8 mouse cellular contexts compared by ENCODE assay signal in genomic region chr2:25292856-25293255, GRCm38 (mm10). TPM values are rescaled to one million over a fixed set of nuclear protein-coding genes. Genes with fewer than 3 reads are reported as not detected.
A peak's percentile ranks its signal among the peaks of the same experiment; 100 is the strongest.
DNase-seq lines count a peak whose midpoint lies in the region; ATAC-seq and TF ChIP-seq lines count a peak whose summit lies in the region.

No protein-coding gene starts in this region.

- peak overlapping the region; percentile 60 for H3K4me2 ChIP-seq in embryonic facial prominence, embryonic 13.5 days
- H3K4me2 ChIP-seq in limb, embryonic 14.5 days (replicated peaks; ENCODE audit: low read depth, low read length, severe bottlenecking), result peak overlapping the region; percentile 44; the same call in 1 of the 2 replicates
- no peak overlapping the region for H3K4me2 ChIP-seq in neural tube, embryonic 11.5 days (ENCODE audit: low read depth)

- no peak for ATAC-seq in embryonic facial prominence, embryonic 13.5 days (ENCODE audit: insufficient number of reproducible peaks, insufficient read depth, low FRiP score, low TSS enrichment, low read depth)
- peak; percentile 46 to 59; a peak in 3 of 4 replicates for ATAC-seq in hematopoietic stem cell, adult 5-6 weeks (replicated peaks in 1 of 2; ENCODE audit: insufficient read depth in 1 of 2, low FRiP score in 2 of 2, low TSS enrichment in 1 of 2, low read depth in 1 of 2, poor library complexity in 2 of 2, severe bottlenecking in 2 of 2)
- peak; percentile 41; the same call in 1 of the 2 replicates for ATAC-seq in limb, embryonic 14.5 days (ENCODE audit: low FRiP score, low read depth)
- no peak for ATAC-seq in neural tube, embryonic 11.5 days (ENCODE audit: insufficient read depth, low FRiP score, low TSS enrichment)

- H3K9me3 ChIP-seq in embryonic facial prominence, embryonic 13.5 days, result no peaks in the 10 kb centered on the region
- H3K9me3 ChIP-seq in limb, embryonic 14.5 days (ENCODE audit: control insufficient read depth, low read length), result no peaks in the 10 kb centered on the region
- no peaks in the 10 kb centered on the region for H3K9me3 ChIP-seq in neural tube, embryonic 11.5 days (ENCODE audit: control insufficient read depth, low read length)

- 5% methylated on average over 1 of the region's 1 CpGs for WGBS in embryonic facial prominence, embryonic 13.5 days
- 8% methylated on average over 1 of the region's 1 CpGs for WGBS in limb, embryonic 14.5 days
- 0% methylated on average over 1 of the region's 1 CpGs for WGBS in neural tube, embryonic 11.5 days

- H3K4me3 ChIP-seq in embryonic facial prominence, embryonic 13.5 days, result no peak overlapping the region
- H3K4me3 ChIP-seq in limb, embryonic 14.5 days (replicated peaks; ENCODE audit: low read length), result no peak overlapping the region
- no peak overlapping the region for H3K4me3 ChIP-seq in neural tube, embryonic 11.5 days (ENCODE audit: low read depth, low read length)

- H3K9ac ChIP-seq in embryonic facial prominence, embryonic 13.5 days, result peak overlapping the region; percentile 54; the same call in 1 of the 2 replicates
- H3K9ac ChIP-seq in limb, embryonic 14.5 days (ENCODE audit: low read depth, low read length, severe bottlenecking), result no peak overlapping the region
- H3K9ac ChIP-seq in neural tube, embryonic 11.5 days (ENCODE audit: low read length), result no peak overlapping the region

- H3K4me1 ChIP-seq in embryonic facial prominence, embryonic 13.5 days, result peaks cover 30% of the 10 kb centered on the region
- H3K4me1 ChIP-seq in limb, embryonic 14.5 days (ENCODE audit: control insufficient read depth, insufficient read depth, low read length), result peaks cover 3% of the 10 kb centered on the region; the same call in 1 of the 2 replicates
- no peaks in the 10 kb centered on the region for H3K4me1 ChIP-seq in neural tube, embryonic 11.5 days (ENCODE audit: control insufficient read depth, insufficient read depth, low read length)

- no peak for TF ChIP-seq POLR2A in limb, embryonic 14.5 days (IDR thresholded peaks at IDR 0.05; ENCODE audit: borderline replicate concordance, extremely low read depth, insufficient read depth, insufficient read length)

- H3K27ac ChIP-seq in embryonic facial prominence, embryonic 13.5 days, result no peak overlapping the region
- H3K27ac ChIP-seq in limb, embryonic 14.5 days (replicated peaks; ENCODE audit: low read depth, low read length), result no peak overlapping the region
- no peak overlapping the region for H3K27ac ChIP-seq in neural tube, embryonic 11.5 days (ENCODE audit: low read depth, low read length)

- peaks cover 98% of the 10 kb centered on the region for H3K27me3 ChIP-seq in embryonic facial prominence, embryonic 13.5 days
- H3K27me3 ChIP-seq in limb, embryonic 14.5 days (ENCODE audit: control insufficient read depth, insufficient read depth, low read length), result peaks cover 56% of the 10 kb centered on the region
- H3K27me3 ChIP-seq in neural tube, embryonic 11.5 days (ENCODE audit: control insufficient read depth, insufficient read depth, low read length), result peaks cover 62% of the 10 kb centered on the region

- DNase-seq in ovary, postnatal 36 days (ENCODE audit: low spot score), result peak; percentile 63
- DNase-seq in ovary, adult 18-20 months (ENCODE audit: low spot score), result no peak
- DNase-seq in adrenal gland, postnatal 25 days, result peak; percentile 81
- peak; percentile 66 for DNase-seq in limb, embryonic 14.5 days (ENCODE audit: low spot score)
- DNase-seq in neural tube, embryonic 11.5 days (ENCODE audit: low spot score), result peak; percentile 80
- DNase-seq in thymus, postnatal 36 days, result peak; percentile 59 to 69

- no peaks in the 10 kb centered on the region for H3K36me3 ChIP-seq in embryonic facial prominence, embryonic 13.5 days
- no peaks in the 10 kb centered on the region for H3K36me3 ChIP-seq in limb, embryonic 14.5 days (ENCODE audit: control insufficient read depth, insufficient read depth, low read length)
- H3K36me3 ChIP-seq in neural tube, embryonic 11.5 days (ENCODE audit: control insufficient read depth, insufficient read depth, low read length), result no peaks in the 10 kb centered on the region

RNA-seq across cellular contexts. Expression of gene Lrrc26, which starts 3.1 kb away (rescaled TPM):
- not detected in 2 replicates for total RNA-seq in adrenal gland, postnatal 25 days (2021)
- polyA plus RNA-seq in embryonic facial prominence, embryonic 13.5 days (2015; fragmentation: Nextera tagmentation; extraction: Ambion mirVana), result 0.22 TPM in 2 replicates
- total RNA-seq in hematopoietic stem cell, adult 5-6 weeks (2017), result not detected in 2 replicates
- 0.09 TPM in 1 of 2 replicates, not detected in the other for polyA plus RNA-seq in limb, embryonic 14.5 days (2012; rRNA removed)
- 0.15 TPM in 1 of 2 replicates, not detected in the other for polyA plus RNA-seq in limb, embryonic 14.5 days (2014; fragmentation: Nextera tagmentation; extraction: Ambion mirVana)
- not detected in 2 replicates for polyA plus RNA-seq in neural tube, embryonic 11.5 days (2014; fragmentation: Nextera tagmentation; extraction: Ambion mirVana)

RNA-seq across cellular contexts. Expression of gene Tmem210, which starts 4.9 kb away (rescaled TPM):
- total RNA-seq in adrenal gland, postnatal 25 days (2021), result not detected in 2 replicates
- polyA plus RNA-seq in embryonic facial prominence, embryonic 13.5 days (2015; fragmentation: Nextera tagmentation; extraction: Ambion mirVana), result not detected in 2 replicates
- not detected in 2 replicates for total RNA-seq in hematopoietic stem cell, adult 5-6 weeks (2017)
- polyA plus RNA-seq in limb, embryonic 14.5 days (2012; rRNA removed), result not detected in 2 replicates
- polyA plus RNA-seq in limb, embryonic 14.5 days (2014; fragmentation: Nextera tagmentation; extraction: Ambion mirVana), result not detected in 2 replicates
- not detected in 2 replicates for polyA plus RNA-seq in neural tube, embryonic 11.5 days (2014; fragmentation: Nextera tagmentation; extraction: Ambion mirVana)

RNA-seq across cellular contexts. Expression of gene Anapc2, which starts 20.6 kb away (rescaled TPM):
- total RNA-seq in adrenal gland, postnatal 25 days (2021), result 70.9 and 95.1 TPM in 2 replicates
- polyA plus RNA-seq in embryonic facial prominence, embryonic 13.5 days (2015; fragmentation: Nextera tagmentation; extraction: Ambion mirVana), result 137 and 143 TPM in 2 replicates
- total RNA-seq in hematopoietic stem cell, adult 5-6 weeks (2017), result 39.0 and 46.9 TPM in 2 replicates
- 121 and 165 TPM in 2 replicates for polyA plus RNA-seq in limb, embryonic 14.5 days (2012; rRNA removed)
- 117 and 126 TPM in 2 replicates for polyA plus RNA-seq in limb, embryonic 14.5 days (2014; fragmentation: Nextera tagmentation; extraction: Ambion mirVana)
- polyA plus RNA-seq in neural tube, embryonic 11.5 days (2014; fragmentation: Nextera tagmentation; extraction: Ambion mirVana), result 120 and 128 TPM in 2 replicates

RNA-seq across cellular contexts. Expression of gene Ssna1, which starts 20.6 kb away (rescaled TPM):
- 35.1 and 47.7 TPM in 2 replicates for total RNA-seq in adrenal gland, postnatal 25 days (2021)
- 231 and 246 TPM in 2 replicates for polyA plus RNA-seq in embryonic facial prominence, embryonic 13.5 days (2015; fragmentation: Nextera tagmentation; extraction: Ambion mirVana)
- total RNA-seq in hematopoietic stem cell, adult 5-6 weeks (2017), result 46.4 and 82.9 TPM in 2 replicates
- 124 and 135 TPM in 2 replicates for polyA plus RNA-seq in limb, embryonic 14.5 days (2012; rRNA removed)
- polyA plus RNA-seq in limb, embryonic 14.5 days (2014; fragmentation: Nextera tagmentation; extraction: Ambion mirVana), result 254 and 267 TPM in 2 replicates
- 217 and 227 TPM in 2 replicates for polyA plus RNA-seq in neural tube, embryonic 11.5 days (2014; fragmentation: Nextera tagmentation; extraction: Ambion mirVana)

RNA-seq across cellular contexts. Expression of gene Grin1, which starts 26.1 kb away (rescaled TPM):
- 9.0 and 12.6 TPM in 2 replicates for total RNA-seq in adrenal gland, postnatal 25 days (2021)
- 0.38 and 1.2 TPM in 2 replicates for polyA plus RNA-seq in embryonic facial prominence, embryonic 13.5 days (2015; fragmentation: Nextera tagmentation; extraction: Ambion mirVana)
- total RNA-seq in hematopoietic stem cell, adult 5-6 weeks (2017), result not detected in 2 replicates
- polyA plus RNA-seq in limb, embryonic 14.5 days (2012; rRNA removed), result 0.34 and 0.42 TPM in 2 replicates
- 0.43 and 1.3 TPM in 2 replicates for polyA plus RNA-seq in limb, embryonic 14.5 days (2014; fragmentation: Nextera tagmentation; extraction: Ambion mirVana)
- 2.5 and 3.7 TPM in 2 replicates for polyA plus RNA-seq in neural tube, embryonic 11.5 days (2014; fragmentation: Nextera tagmentation; extraction: Ambion mirVana)

Comparison
In these comparisons a context has a peak if more than half of its experiments do, and no peak if none do; other contexts are left out.
1. ATAC-seq: peak in hematopoietic stem cell, adult 5-6 weeks (2 of 2) and limb, embryonic 14.5 days (single experiment); none in embryonic facial prominence, embryonic 13.5 days (single experiment) and neural tube, embryonic 11.5 days (single experiment).